Mouse (Mus musculus) heart, embryonic 14.5 days (tissue): ENCODE data around the gene Klk1. TPM values are rescaled to one million over a fixed set of nuclear protein-coding genes. Genes with fewer than 3 reads are reported as not detected.
"Not testable (repeated sequence)": the region's sequence is repeated elsewhere in the genome, so short reads cannot be mapped to it uniquely, and the experiment has no call there.

ENCODE experiments used
- ATAC-seq: fragments of 200-750 bp; cut with Nextera tagmentation; 2 replicates; pipeline ENCODE4 v1.8.0; 2017; ENCODE audit warnings: low read depth, moderate TSS enrichment; ENCODE audit not compliant: insufficient number of reproducible peaks, insufficient read depth, low FRiP score
- H3K27ac ChIP-seq, 2 experiments: fragments of 200-500 bp in 1 of 2; fragments of 300-500 bp in 1 of 2; sonication (generic) in 1 of 2; replicated peaks in 1 of 2; 2 replicates each; pipeline ENCODE4 v1.5.1; 2012 to 2014; ENCODE audit warnings: low read depth in 2 of 2, low read length in 2 of 2, control low read depth in 1 of 2, mild to moderate bottlenecking in 1 of 2, mixed read lengths in 1 of 2; ENCODE audit not compliant: control insufficient read depth in 1 of 2, insufficient read depth in 1 of 2
- H3K27me3 ChIP-seq: fragments of 300-500 bp; sonication (generic); 2 replicates; pipeline ENCODE4 v1.6.1; 2014; ENCODE audit warnings: mild to moderate bottlenecking, low read length, control low read depth; ENCODE audit not compliant: control insufficient read depth, insufficient read depth
- H3K36me3 ChIP-seq: fragments of 300-500 bp; sonication (generic); 2 replicates; pipeline ENCODE4 v1.6.1; 2014; ENCODE audit warnings: mild to moderate bottlenecking, control low read depth, low read length, mixed read lengths; ENCODE audit not compliant: control insufficient read depth, insufficient read depth
- H3K4me1 ChIP-seq, 2 experiments: fragments of 200-500 bp in 1 of 2; fragments of 300-500 bp in 1 of 2; sonication (generic) in 1 of 2; 2 replicates each; pipeline ENCODE4 v1.6.1; 2012 to 2014; ENCODE audit warnings: low read length in 2 of 2, control low read depth in 1 of 2, mixed read lengths in 1 of 2; ENCODE audit not compliant: control insufficient read depth in 2 of 2, insufficient read depth in 2 of 2
- H3K4me2 ChIP-seq: fragments of 300-500 bp; sonication (generic); 2 replicates; pipeline ENCODE4 v1.6.1; 2014; ENCODE audit warnings: mild to moderate bottlenecking, low read length
- H3K4me3 ChIP-seq, 2 experiments: fragments of 200-500 bp in 1 of 2; fragments of 300-500 bp in 1 of 2; sonication (generic) in 1 of 2; 2 replicates each; pipeline ENCODE4 v1.5.1; 2012 to 2014; ENCODE audit warnings: low read length in 2 of 2, mild to moderate bottlenecking in 2 of 2, control low read depth in 1 of 2, low read depth in 1 of 2, moderate library complexity in 1 of 2; ENCODE audit not compliant: control insufficient read depth in 1 of 2, insufficient read depth in 1 of 2
- H3K9ac ChIP-seq: fragments of 300-500 bp; sonication (generic); 2 replicates; pipeline ENCODE4 v1.6.1; 2014; ENCODE audit warnings: mild to moderate bottlenecking, low read length
- H3K9me3 ChIP-seq: fragments of 300-500 bp; sonication (generic); 2 replicates; pipeline ENCODE4 v1.6.1; 2016; ENCODE audit warnings: low read length, control low read depth; ENCODE audit not compliant: control insufficient read depth
- whole genome bisulfite sequencing: fragments of 180-500 bp; shearing (Covaris S2); extraction: QIAGEN DNeasy Blood & Tissue Kit; methylation state at CpG from one replicate; pipeline ENCODE4 v1.1.7; 2014; 5-methylcytosine and 5-hydroxymethylcytosine counted together
- polyA plus RNA-seq: library from polyadenylated mRNA; unstranded; fragments of >200 nt; fragmentation: Nextera tagmentation; extraction: Ambion mirVana; gene quantifications from 2 replicates; pipeline ENCODE4 v1.2.1, GENCODE M21; 2014

Klk1 gene
- polyA plus RNA-seq, 1 experiment from 2014 or later: not detected

GRCm38 (mm10) chr7:44215645-44216044, 9.5 kb upstream of the Klk1 start, which contains the start of gene Klk1b5:
Gene Klk1b5 (plus strand): TSS chr7:44215945.
- no peaks in the 10 kb centered on the region for H3K4me1 ChIP-seq

GRCm38 (mm10) chr7:44221601-44222000, 3.6 kb upstream of the Klk1 start:
- not testable (repeated sequence) for H3K9me3 ChIP-seq, H3K27ac ChIP-seq, H3K4me2 ChIP-seq, H3K4me1 ChIP-seq, H3K4me3 ChIP-seq, ATAC-seq, H3K27me3 ChIP-seq, H3K36me3 ChIP-seq, H3K9ac ChIP-seq
- WGBS: 68% methylated on average over 8 of the region's 10 CpGs

More at GRCm38 (mm10) chr7:44215645-44216044, 9.5 kb upstream of the Klk1 start, which contains the start of gene Klk1b5:
- ATAC-seq: no peak
- no peak within 1 kb of the TSS for H3K4me3 ChIP-seq
- no peaks in the 10 kb centered on the region for H3K9me3 ChIP-seq
- H3K27me3 ChIP-seq: no peaks in the 10 kb centered on the region
- H3K4me2 ChIP-seq: no peak within 1 kb of the TSS
- H3K27ac ChIP-seq: no peak within 1 kb of the TSS
- H3K36me3 ChIP-seq: no peaks in the 10 kb centered on the region
- 59% methylated on average over 1 of the region's 1 CpGs for WGBS
- H3K9ac ChIP-seq: no peak within 1 kb of the TSS

GRCm38 (mm10) chr7:44222335-44222734, 2.8 kb upstream of the Klk1 start:
- not testable (repeated sequence) for ATAC-seq, H3K36me3 ChIP-seq, H3K27ac ChIP-seq, H3K27me3 ChIP-seq, H3K4me3 ChIP-seq, H3K4me1 ChIP-seq, H3K9ac ChIP-seq, H3K9me3 ChIP-seq, H3K4me2 ChIP-seq
- 52% methylated on average over 6 of the region's 6 CpGs for WGBS

- H3K27me3 ChIP-seq: no peaks in the 10 kb centered on the region
- H3K36me3 ChIP-seq: no peaks in the 10 kb centered on the region
- no peak within 1 kb of the TSS for H3K4me3 ChIP-seq
- 65% methylated on average over 3 of the region's 3 CpGs for WGBS
- no peak for ATAC-seq
- no peaks in the 10 kb centered on the region for H3K4me1 ChIP-seq
- H3K4me2 ChIP-seq: no peak within 1 kb of the TSS
- H3K27ac ChIP-seq: no peak within 1 kb of the TSS
- H3K9me3 ChIP-seq: no peaks in the 10 kb centered on the region
- H3K9ac ChIP-seq: no peak within 1 kb of the TSS
Observed at GRCm38 (mm10) chr7:44235909-44236308, 10.7 kb downstream of the Klk1 start, which contains the start of gene Gm36864. Gene Gm36864 (plus strand): TSS chr7:44236177.

- Histone ChIP-seq H3K4me2 (no peak overlapping the region), H3K4me1 (no peaks in the 10 kb centered on the region), H3K36me3 (no peaks in the 10 kb centered on the region), H3K9ac (no peak overlapping the region), H3K27me3 (no peaks in the 10 kb centered on the region), H3K27ac (no peak overlapping the region), H3K9me3 (no peaks in the 10 kb centered on the region), H3K4me3 (no peak overlapping the region)
- no peak for ATAC-seq
- 62% methylated on average over 2 of the region's 2 CpGs for WGBS
Observed at GRCm38 (mm10) chr7:44239913-44240312, 14.8 kb downstream of the Klk1 start.

GRCm38 (mm10) chr7:44240712-44241111, 15.6 kb downstream of the Klk1 start:
- H3K4me2 ChIP-seq: no peak overlapping the region
- 45% methylated on average over 1 of the region's 1 CpGs for WGBS
- no peak overlapping the region for H3K9ac ChIP-seq
- no peak overlapping the region for H3K4me3 ChIP-seq
- peaks cover 3 to 6% of the 10 kb centered on the region in 2 experiments; a peak in 2 of 4 replicates for H3K4me1 ChIP-seq
- no peak for ATAC-seq
- H3K36me3 ChIP-seq: no peaks in the 10 kb centered on the region
- H3K27ac ChIP-seq: no peak overlapping the region
- no peaks in the 10 kb centered on the region for H3K9me3 ChIP-seq
- no peaks in the 10 kb centered on the region for H3K27me3 ChIP-seq

GRCm38 (mm10) chr7:44241163-44241562, 16.0 kb downstream of the Klk1 start:
- Histone ChIP-seq H3K4me2 (no peak overlapping the region), H3K27me3 (no peaks in the 10 kb centered on the region), H3K4me3 (no peak overlapping the region), H3K4me1 (peaks cover 3 to 6% of the 10 kb centered on the region in 2 experiments; a peak in 2 of 4 replicates), H3K27ac (no peak overlapping the region), H3K9me3 (no peaks in the 10 kb centered on the region), H3K36me3 (no peaks in the 10 kb centered on the region), H3K9ac (no peak overlapping the region)
- no peak for ATAC-seq
- 70% methylated on average over 2 of the region's 2 CpGs for WGBS

GRCm38 (mm10) chr7:44244080-44244479, 18.9 kb downstream of the Klk1 start:
- Histone ChIP-seq H3K4me2 (no peak overlapping the region), H3K36me3 (peaks cover 14% of the 10 kb centered on the region), H3K9me3 (no peaks in the 10 kb centered on the region), H3K4me3 (no peak overlapping the region), H3K27me3 (no peaks in the 10 kb centered on the region), H3K4me1 (peaks cover 3 to 16% of the 10 kb centered on the region in 2 experiments; a peak in 3 of 4 replicates), H3K27ac (no peak overlapping the region), H3K9ac (no peak overlapping the region)
- ATAC-seq: no peak
- 63% methylated on average over 1 of the region's 1 CpGs for WGBS
